Mouse (Mus musculus) heart, adult 9 months (tissue): ENCODE results near the gene Hdac4.

Experiments used
- DNase-seq, 2 experiments: peaks; one replicate each; pipeline ENCODE4 v3.0.0; 2022; ENCODE audit warnings: low spot score in 2 of 2

Gene Hdac4

GRCm38 (mm10) chr1:92195360-92196149 is at the start of gene Hdac4:
TSS of gene Hdac4 (minus strand) at chr1:92195699.
- DNase-seq, result peak; percentile 44 to 67

DNA sequence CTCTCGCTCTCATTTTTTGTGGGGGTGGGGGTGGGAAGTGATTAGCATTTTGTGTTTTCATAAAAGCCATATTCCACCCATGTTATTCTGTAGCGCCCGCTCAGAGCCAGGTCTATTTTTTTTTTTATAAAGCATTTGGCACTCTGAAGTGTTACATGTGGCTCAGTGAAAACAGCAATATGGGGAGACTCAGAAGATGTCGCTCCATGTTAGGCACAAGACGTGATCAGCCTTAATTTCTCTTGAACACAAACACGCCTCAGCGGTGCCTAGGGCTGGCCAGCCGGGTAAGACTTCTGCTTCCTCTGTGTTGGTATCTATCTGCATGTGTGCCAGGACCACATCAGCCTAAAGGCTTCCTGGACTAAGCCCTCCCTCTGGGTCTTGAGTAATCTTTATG is 48.0 kb upstream of the Hdac4 start:
- DNase-seq, result no peak

DNA sequence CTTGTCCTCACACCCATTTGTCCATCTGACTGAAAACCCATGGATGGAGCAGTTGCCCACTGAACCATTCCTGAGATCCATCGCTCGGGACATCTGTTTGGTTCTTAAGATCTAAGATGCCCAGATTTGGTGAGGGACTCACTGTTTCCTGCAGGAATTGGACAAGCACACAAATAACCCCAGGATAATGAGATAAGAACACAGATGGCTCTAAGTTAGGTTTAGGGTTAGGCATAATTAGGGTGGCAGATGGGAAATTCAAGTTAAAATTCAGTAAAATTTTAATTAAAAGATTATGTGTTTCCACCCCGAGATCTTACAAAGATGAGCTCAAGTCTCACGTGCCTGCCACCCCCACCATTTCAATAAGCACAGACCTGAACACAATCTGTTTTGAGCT is 44.6 kb upstream of the Hdac4 start:
- DNase-seq, result no peak

DNA sequence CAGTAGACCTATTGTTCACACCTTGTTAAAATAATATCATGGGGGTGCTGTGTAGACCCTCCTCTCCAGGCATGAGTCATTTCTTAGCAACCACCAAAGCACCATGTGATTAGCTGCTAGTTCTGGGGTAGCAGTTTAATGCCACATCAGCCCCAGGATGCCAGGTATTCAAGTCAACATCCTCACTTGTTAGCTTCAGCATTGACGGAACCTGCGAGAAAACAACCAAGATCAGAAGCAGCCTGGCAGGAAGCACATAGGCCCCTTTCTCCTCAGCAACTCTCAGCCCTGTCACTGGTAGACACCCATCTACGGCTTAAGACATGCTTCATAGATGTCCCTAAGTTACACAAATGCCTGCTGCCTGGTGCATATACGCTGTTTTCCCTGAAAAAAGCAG is 40.1 kb upstream of the Hdac4 start:
- no peak for DNase-seq

DNA sequence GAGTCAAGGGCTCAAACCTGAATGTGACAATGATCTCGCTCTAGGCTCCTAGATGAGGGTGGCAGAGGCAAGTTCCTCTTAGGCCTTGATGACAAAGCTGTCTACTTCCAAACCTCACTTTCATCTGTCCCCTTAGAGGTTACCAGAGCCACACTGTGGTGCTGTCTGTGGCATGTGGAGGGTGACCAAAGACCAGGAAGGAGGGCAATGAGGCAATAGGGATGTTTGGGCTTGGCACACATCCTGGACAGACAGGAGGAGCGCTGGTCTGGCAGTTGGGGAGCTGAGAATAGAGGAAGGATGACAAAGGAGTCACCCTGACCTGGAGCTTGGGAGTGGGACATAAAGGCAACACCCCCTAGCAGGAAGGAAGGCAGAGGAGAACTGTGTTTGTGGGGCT is 29.8 kb upstream of the Hdac4 start:
- no peak for DNase-seq

DNA sequence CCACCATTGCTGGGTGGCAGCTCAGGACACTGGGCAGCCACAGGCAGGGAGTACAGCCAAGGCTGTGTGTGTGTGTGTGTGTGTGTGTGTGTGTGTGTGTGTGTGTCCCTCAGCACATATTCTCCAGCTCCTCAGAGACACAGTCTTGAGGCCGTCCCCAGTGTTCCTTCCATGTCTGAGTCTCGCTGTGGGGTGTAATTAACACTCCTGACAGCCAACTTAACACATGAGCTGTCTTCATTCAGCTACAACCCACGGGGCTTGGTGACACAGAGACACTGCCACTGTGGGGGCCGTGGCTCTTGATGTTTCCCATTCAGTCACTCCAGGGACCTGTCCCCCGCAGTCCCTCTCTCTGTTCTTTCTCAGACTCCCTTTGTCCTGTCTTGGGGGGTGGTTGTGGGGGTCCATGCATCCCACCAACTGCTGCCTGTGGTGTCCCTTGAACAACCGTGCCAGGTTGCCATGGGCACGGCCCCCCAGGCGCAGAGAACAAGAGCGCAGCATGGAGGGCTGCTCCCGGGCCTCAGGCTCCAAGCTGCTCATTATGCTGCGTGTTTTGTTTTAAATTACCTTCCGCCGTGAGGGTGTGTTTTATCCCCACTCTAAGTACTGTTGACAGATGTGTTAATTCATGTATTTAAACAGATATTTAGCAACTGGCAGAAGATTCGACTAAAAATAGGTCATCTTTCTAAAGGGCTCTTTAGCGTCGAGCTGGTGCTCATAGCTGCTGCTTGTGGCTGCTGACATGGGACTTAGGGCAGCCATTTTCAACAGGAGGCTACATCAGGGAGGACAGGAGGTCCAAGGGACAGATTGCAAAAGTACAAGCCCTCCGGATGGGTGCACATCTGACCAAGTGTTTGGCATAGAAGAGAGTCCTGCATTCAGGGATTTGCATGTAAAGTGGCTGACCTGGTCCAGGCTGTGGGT is 28.7 kb upstream of the Hdac4 start:
- no peak for DNase-seq

- DNase-seq, result no peak
Measured at GRCm38 (mm10) chr1:92216710-92217109, 21.2 kb upstream of the Hdac4 start.

- DNase-seq, result peak; percentile 13 to 29
Measured at GRCm38 (mm10) chr1:92215996-92216630, 20.6 kb upstream of the Hdac4 start.

DNA sequence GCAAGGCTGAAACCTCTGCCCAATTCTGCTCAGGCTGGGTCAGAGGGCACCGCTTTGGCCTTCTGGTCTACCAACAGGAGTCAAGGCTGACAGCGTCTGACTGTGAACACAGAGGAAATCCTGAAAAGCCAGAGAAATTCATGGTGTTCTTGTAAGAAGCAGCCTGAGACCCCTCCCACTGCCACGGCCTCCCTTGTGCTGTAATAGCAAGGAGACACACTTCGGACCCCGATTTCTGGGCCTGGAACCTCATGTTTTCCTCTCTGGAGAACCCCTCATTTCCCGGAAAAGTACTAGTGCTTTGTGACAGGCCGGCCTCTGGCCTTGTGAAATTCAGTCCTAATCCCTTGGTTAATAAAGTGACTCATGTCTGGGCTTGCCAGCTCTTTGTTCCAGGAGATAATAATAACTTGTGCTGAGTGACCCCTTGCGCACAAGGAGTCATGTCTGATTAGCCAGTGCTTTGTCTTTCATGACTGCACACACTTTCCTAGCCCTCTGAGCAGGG is 19.7 kb upstream of the Hdac4 start:
- peak; percentile 67 to 72 for DNase-seq

DNA sequence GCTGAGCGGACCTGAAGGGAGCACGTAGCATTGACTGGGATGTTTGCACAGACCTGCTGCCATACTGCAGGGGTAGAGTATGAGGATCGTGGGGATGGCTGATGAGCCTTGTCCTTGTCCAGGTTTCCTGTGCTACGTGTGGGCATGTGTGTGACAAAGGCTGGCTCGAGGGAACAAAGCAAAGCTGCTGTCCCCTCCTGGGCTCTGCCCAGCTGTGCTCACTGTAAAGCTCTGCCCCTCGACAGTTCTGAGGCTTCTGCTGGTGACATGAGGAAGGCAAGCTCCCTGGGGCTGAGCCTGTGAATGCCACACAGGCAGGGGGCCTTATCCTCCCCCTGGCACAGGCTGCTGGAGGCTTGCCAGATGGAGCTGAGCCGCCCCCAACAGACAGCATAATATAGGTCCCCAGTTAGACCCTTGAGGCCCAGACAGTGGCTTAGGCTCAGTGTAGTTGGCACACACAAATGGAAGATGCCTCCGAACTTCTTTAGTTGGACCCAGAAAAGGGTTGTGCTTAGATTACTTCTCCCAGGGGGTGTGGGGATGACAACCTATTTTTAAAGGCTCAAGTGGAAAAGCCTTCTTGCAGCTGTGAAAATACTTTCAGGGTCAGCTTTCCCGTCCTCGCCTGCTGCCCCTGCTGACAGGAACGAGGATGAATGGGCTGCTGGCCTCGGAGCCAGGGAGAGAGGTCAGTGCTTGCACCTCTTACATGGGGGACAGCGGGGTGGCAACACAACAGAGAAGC is 16.7 kb upstream of the Hdac4 start:
- peak; percentile 22 to 34 for DNase-seq

- DNase-seq, result no peak
Measured at GRCm38 (mm10) chr1:92202639-92203352, 7.3 kb upstream of the Hdac4 start.

GRCm38 (mm10) chr1:92190463-92190862 is 5.0 kb downstream of the Hdac4 start:
- no peak for DNase-seq

GRCm38 (mm10) chr1:92187137-92187536 is 8.4 kb downstream of the Hdac4 start:
- no peak for DNase-seq

GRCm38 (mm10) chr1:92184600-92184999 is 10.9 kb downstream of the Hdac4 start:
- no peak for DNase-seq

DNA sequence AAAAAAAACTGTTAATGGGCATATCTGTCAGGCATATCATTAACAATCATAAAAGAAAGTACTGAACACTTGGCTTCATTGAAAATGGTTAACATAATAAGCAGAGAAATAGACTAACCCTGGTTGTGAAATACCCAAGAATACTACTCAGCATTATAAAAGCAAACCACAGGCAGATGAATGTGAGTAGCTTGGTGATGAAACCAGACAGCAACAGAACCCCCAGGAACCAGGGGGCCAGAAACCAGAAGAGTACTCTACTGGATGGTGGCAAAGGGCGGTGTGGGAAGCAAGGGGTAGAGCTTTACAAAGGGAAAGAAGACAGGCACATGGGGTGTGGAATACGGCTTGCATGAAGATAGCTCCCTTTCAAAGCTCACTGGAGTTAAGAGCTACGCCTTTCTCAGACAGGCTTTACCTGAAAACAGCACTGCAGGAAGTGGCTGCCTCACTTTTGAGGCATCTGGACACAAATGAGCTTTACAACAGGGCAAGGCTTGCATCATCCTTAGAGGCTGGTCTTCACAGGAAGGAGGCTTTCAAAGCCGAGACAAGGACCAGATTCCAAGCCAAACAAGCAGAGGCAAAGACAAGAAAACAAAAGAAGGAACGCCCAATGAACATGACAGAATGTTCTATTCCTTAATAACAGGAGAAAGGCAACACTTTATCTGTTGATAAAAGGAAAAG is 12.3 kb downstream of the Hdac4 start:
- no peak for DNase-seq

GRCm38 (mm10) chr1:92181970-92182369 is 13.5 kb downstream of the Hdac4 start:
- DNase-seq, result no peak

DNA sequence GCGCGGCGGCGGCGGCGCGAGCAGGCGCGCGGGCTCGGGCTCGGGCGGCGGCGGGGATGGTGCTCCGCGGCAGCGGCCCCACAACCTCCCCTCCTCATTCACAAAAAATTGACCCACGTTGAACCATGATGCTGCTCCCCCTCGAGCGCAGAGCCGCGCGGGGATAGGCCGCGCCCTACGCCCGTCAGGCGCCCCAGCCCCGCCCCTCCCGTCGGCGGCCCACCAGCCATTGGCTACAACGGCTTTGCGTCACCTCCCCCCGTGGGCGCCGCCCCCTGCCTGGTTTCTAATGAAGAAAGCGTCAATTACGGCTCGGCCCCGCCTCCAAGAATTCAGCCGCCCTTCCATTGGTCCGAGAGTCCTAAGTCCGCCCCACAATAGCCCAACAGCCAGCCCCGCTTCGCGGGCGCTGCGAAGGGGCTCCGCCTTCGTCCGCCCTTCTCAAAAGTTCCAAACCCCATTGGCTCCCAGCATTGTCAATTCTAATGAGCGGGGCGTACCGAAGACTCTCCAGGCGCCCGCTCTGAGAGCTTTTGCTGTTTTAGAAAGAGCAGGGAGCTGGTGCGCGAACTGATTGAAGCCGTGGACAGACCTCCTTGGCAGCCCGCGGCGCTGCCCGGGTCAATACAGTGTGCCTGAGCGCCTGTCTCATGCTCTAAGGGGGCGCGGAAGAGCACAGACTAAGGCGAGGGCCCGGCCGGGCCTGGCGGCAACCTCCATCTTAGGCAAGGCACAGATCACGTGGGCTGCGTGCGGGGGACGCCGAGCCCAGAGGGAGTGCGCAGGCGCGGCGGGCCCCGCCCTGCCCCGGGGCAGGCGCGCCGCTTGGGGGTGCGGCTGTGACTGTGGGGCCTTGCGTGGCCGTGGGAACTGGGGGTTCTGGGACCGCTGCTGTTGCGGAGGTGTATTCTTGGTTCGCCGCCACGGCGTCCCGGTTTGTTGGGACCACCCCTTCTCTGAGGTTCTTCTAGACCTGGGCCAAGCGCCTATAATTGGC is 15.1 kb downstream of the Hdac4 start:
- DNase-seq, result peak; percentile 99 to 100

- peak; percentile 31 to 37 for DNase-seq
Measured at GRCm38 (mm10) chr1:92179489-92180006, 16.0 kb downstream of the Hdac4 start.

- DNase-seq, result peak in 1 of 2 experiments; percentile 22
Measured at GRCm38 (mm10) chr1:92179070-92179469, 16.4 kb downstream of the Hdac4 start.
